Mouse (Mus musculus) forebrain, embryonic 14.5 days (tissue): Measurements from ENCODE around the gene Myb. TPM values are rescaled to one million over a fixed set of nuclear protein-coding genes. Genes with fewer than 3 reads are reported as not detected.

ENCODE experiments used
- ATAC-seq: fragments of 200-750 bp; cut with Nextera tagmentation; 2 replicates; pipeline ENCODE4 v1.8.0; 2017; ENCODE audit warnings: mild to moderate bottlenecking, moderate library complexity
- DNase-seq: peaks from one replicate; pipeline ENCODE4 v3.0.0-alpha.2; 2015; ENCODE audit warnings: low spot score
- H3K27ac ChIP-seq: fragments of 300-500 bp; sonication (generic); 2 replicates; pipeline ENCODE4 v1.5.1; 2014; ENCODE audit warnings: low read depth, mild to moderate bottlenecking, control low read depth, low read length, moderate library complexity
- H3K27me3 ChIP-seq: fragments of 300-500 bp; sonication (generic); replicated peaks from 2 replicates; pipeline ENCODE4 v1.6.1; 2014; ENCODE audit warnings: low read length, control low read depth, mixed read lengths; ENCODE audit not compliant: control insufficient read depth, insufficient read depth
- H3K36me3 ChIP-seq: fragments of 300-500 bp; sonication (generic); 2 replicates; pipeline ENCODE4 v1.6.1; 2014; ENCODE audit warnings: low read length, control low read depth; ENCODE audit not compliant: control insufficient read depth, insufficient read depth
- H3K4me1 ChIP-seq: fragments of 300-500 bp; sonication (generic); 2 replicates; pipeline ENCODE4 v1.6.1; 2014; ENCODE audit warnings: antibody characterized with exemption, low read length, control low read depth; ENCODE audit not compliant: control insufficient read depth, insufficient read depth
- H3K4me2 ChIP-seq: fragments of 300-500 bp; sonication (generic); 2 replicates; pipeline ENCODE4 v1.6.1; 2014; ENCODE audit warnings: mild to moderate bottlenecking, control low read depth, low read length
- H3K4me3 ChIP-seq: fragments of 300-500 bp; sonication (generic); 2 replicates; pipeline ENCODE4 v1.5.1; 2014; ENCODE audit warnings: low read depth, low read length, control low read depth
- H3K9ac ChIP-seq: fragments of 300-500 bp; sonication (generic); 2 replicates; pipeline ENCODE4 v1.6.1; 2014; ENCODE audit warnings: mild to moderate bottlenecking, low read length, control low read depth, moderate library complexity
- H3K9me3 ChIP-seq: fragments of 300-500 bp; sonication (generic); replicated peaks from 2 replicates; pipeline ENCODE4 v1.6.1; 2016; ENCODE audit warnings: low read length, control low read depth, mixed read lengths; ENCODE audit not compliant: control insufficient read depth
- WGBS: fragments of 180-500 bp; shearing (Covaris S2); extraction: QIAGEN DNeasy Blood & Tissue Kit; methylation state at CpG from one replicate; pipeline ENCODE4 v1.1.7; 2014; 5-methylcytosine and 5-hydroxymethylcytosine counted together
- polyA plus RNA-seq: library from polyadenylated mRNA; unstranded; fragments of >200 nt; fragmentation: Nextera tagmentation; extraction: Ambion mirVana; gene quantifications from 2 replicates; pipeline ENCODE4 v1.2.1, GENCODE M21; 2014

Myb gene
- polyA plus RNA-seq, 1 experiment from 2014 or later, result 2.6 TPM

GRCm38 (mm10) chr10:21118341-21118740 is 42.4 kb downstream of the Myb start:
- H3K27me3 ChIP-seq, result no peaks in the 10 kb centered on the region
- H3K36me3 ChIP-seq, result no peaks in the 10 kb centered on the region
- 84% methylated on average over 3 of the region's 3 CpGs for WGBS
- H3K27ac ChIP-seq, result no peak overlapping the region
- no peak overlapping the region for H3K4me2 ChIP-seq
- ATAC-seq (no peak), DNase-seq (no peak)
- H3K9ac ChIP-seq, result no peak overlapping the region
- no peak overlapping the region for H3K4me3 ChIP-seq
- no peaks in the 10 kb centered on the region for H3K9me3 ChIP-seq
- no peaks in the 10 kb centered on the region for H3K4me1 ChIP-seq

- Histone ChIP-seq H3K4me2 (no peak overlapping the region), H3K9ac (no peak overlapping the region), H3K27me3 (no peaks in the 10 kb centered on the region), H3K4me1 (peaks cover 3% of the 10 kb centered on the region; the same call in 1 of the 2 replicates), H3K9me3 (no peaks in the 10 kb centered on the region), H3K27ac (no peak overlapping the region), H3K36me3 (no peaks in the 10 kb centered on the region), H3K4me3 (no peak overlapping the region)
- 83% methylated on average over 2 of the region's 2 CpGs for WGBS
- ATAC-seq (no peak), DNase-seq (no peak)
Measured at GRCm38 (mm10) chr10:21114459-21114858, 46.3 kb downstream of the Myb start.

GRCm38 (mm10) chr10:21112689-21113088 is 48.1 kb downstream of the Myb start:
- Histone ChIP-seq H3K4me1 (peaks cover 3% of the 10 kb centered on the region; the same call in 1 of the 2 replicates), H3K27ac (no peak overlapping the region)
- no peak for ATAC-seq

GRCm38 (mm10) chr10:21109337-21110056 is 51.3 kb downstream of the Myb start:
- Histone ChIP-seq H3K27me3 (no peaks in the 10 kb centered on the region), H3K27ac (no peak overlapping the region), H3K9ac (no peak overlapping the region), H3K4me3 (no peak overlapping the region), H3K36me3 (no peaks in the 10 kb centered on the region), H3K9me3 (no peaks in the 10 kb centered on the region; the same call in 1 of the 2 replicates), H3K4me2 (0 out of 2 replicates have a peak overlapping the region, but pooled peaks have one; percentile 0), H3K4me1 (peaks cover 3% of the 10 kb centered on the region; the same call in 1 of the 2 replicates)
- WGBS, result 15% methylated on average over 7 of the region's 7 CpGs
- ATAC-seq (no peak), DNase-seq (peak; percentile 14)

More at GRCm38 (mm10) chr10:21112689-21113088, 48.1 kb downstream of the Myb start:
- Histone ChIP-seq H3K36me3 (no peaks in the 10 kb centered on the region), H3K4me2 (no peak overlapping the region), H3K9me3 (no peaks in the 10 kb centered on the region), H3K27me3 (no peaks in the 10 kb centered on the region), H3K9ac (no peak overlapping the region), H3K4me3 (no peak overlapping the region)
- no peak for DNase-seq
- 84% methylated on average over 2 of the region's 2 CpGs for WGBS

GRCm38 (mm10) chr10:21108796-21109195 is 52.0 kb downstream of the Myb start:
- Histone ChIP-seq H3K4me2 (no peak overlapping the region), H3K9me3 (no peaks in the 10 kb centered on the region; the same call in 1 of the 2 replicates), H3K36me3 (no peaks in the 10 kb centered on the region), H3K27ac (no peak overlapping the region), H3K4me3 (no peak overlapping the region), H3K27me3 (no peaks in the 10 kb centered on the region), H3K4me1 (peaks cover 3% of the 10 kb centered on the region; the same call in 1 of the 2 replicates), H3K9ac (no peak overlapping the region)
- DNase-seq (no peak), ATAC-seq (no peak)
- 93% methylated on average over 2 of the region's 2 CpGs for WGBS

GRCm38 (mm10) chr10:21108182-21108581 is 52.6 kb downstream of the Myb start:
- no peaks in the 10 kb centered on the region; the same call in 1 of the 2 replicates for H3K9me3 ChIP-seq
- DNase-seq (no peak), ATAC-seq (no peak)
- no peak overlapping the region for H3K4me3 ChIP-seq
- no peaks in the 10 kb centered on the region for H3K27me3 ChIP-seq
- peaks cover 3% of the 10 kb centered on the region; the same call in 1 of the 2 replicates for H3K4me1 ChIP-seq
- H3K4me2 ChIP-seq, result no peak overlapping the region
- H3K27ac ChIP-seq, result no peak overlapping the region
- H3K36me3 ChIP-seq, result no peaks in the 10 kb centered on the region
- no peak overlapping the region for H3K9ac ChIP-seq
- WGBS, result 92% methylated on average over 5 of the region's 5 CpGs

- H3K9me3 ChIP-seq, result no peaks in the 10 kb centered on the region; the same call in 1 of the 2 replicates
- WGBS, result 77% methylated on average over 2 of the region's 2 CpGs
- H3K27me3 ChIP-seq, result peaks cover 6% of the 10 kb centered on the region; the same call in 1 of the 2 replicates
- no peak for DNase-seq
- no peaks in the 10 kb centered on the region for H3K36me3 ChIP-seq
- ATAC-seq, result no peak
- no peak overlapping the region for H3K27ac ChIP-seq
- H3K4me2 ChIP-seq, result no peak overlapping the region
- no peak overlapping the region for H3K9ac ChIP-seq
- peaks cover 8% of the 10 kb centered on the region; the same call in 1 of the 2 replicates for H3K4me1 ChIP-seq
- no peak overlapping the region for H3K4me3 ChIP-seq
Measured at GRCm38 (mm10) chr10:21105206-21105605, 55.6 kb downstream of the Myb start.

- no peaks in the 10 kb centered on the region for H3K36me3 ChIP-seq
- H3K9ac ChIP-seq, result no peak overlapping the region
- H3K27ac ChIP-seq, result no peak overlapping the region
- 70% methylated on average over 7 of the region's 7 CpGs for WGBS
- H3K27me3 ChIP-seq, result peaks cover 6% of the 10 kb centered on the region; the same call in 1 of the 2 replicates
- no peak overlapping the region for H3K4me2 ChIP-seq
- no peaks in the 10 kb centered on the region; the same call in 1 of the 2 replicates for H3K9me3 ChIP-seq
- no peak for DNase-seq
- H3K4me3 ChIP-seq, result no peak overlapping the region
- 0 out of 2 replicates have a peak, but pooled peaks cover 5% of the 10 kb centered on the region for H3K4me1 ChIP-seq
- no peak for ATAC-seq
Measured at GRCm38 (mm10) chr10:21102689-21103088, 58.1 kb downstream of the Myb start.

- H3K4me3 ChIP-seq, result no peak overlapping the region
- DNase-seq, result no peak
- H3K36me3 ChIP-seq, result no peaks in the 10 kb centered on the region
- no peak for ATAC-seq
- WGBS, result 3% methylated on average over 4 of the region's 4 CpGs
- 0 out of 2 replicates have a peak, but pooled peaks cover 5% of the 10 kb centered on the region for H3K4me1 ChIP-seq
- H3K9me3 ChIP-seq, result no peaks in the 10 kb centered on the region; the same call in 1 of the 2 replicates
- H3K9ac ChIP-seq, result no peak overlapping the region
- H3K27ac ChIP-seq, result no peak overlapping the region
- H3K4me2 ChIP-seq, result no peak overlapping the region
- peaks cover 6% of the 10 kb centered on the region; the same call in 1 of the 2 replicates for H3K27me3 ChIP-seq
Measured at GRCm38 (mm10) chr10:21101948-21102347, 58.8 kb downstream of the Myb start.
